Mouse (Mus musculus) MEL (cell line): Measurements from ENCODE around the gene Pde10a. TPM values are rescaled to one million over a fixed set of nuclear protein-coding genes. Genes with fewer than 3 reads are reported as not detected.
A peak's percentile ranks its signal among the peaks of the same experiment; 100 is the strongest.

Source experiments
- DNase-seq: peaks from one replicate; pipeline ENCODE4 v3.0.0; 2011; ENCODE audit warnings: low read depth, low spot score
- H3K27ac ChIP-seq: 2 replicates; pipeline ENCODE4 v1.5.1; 2012; ENCODE audit warnings: low read depth, mild to moderate bottlenecking, control low read depth, low read length, moderate library complexity; ENCODE audit not compliant: control insufficient read depth
- H3K27me3 ChIP-seq, 2 experiments: fragments of 150-350 bp in 1 of 2; sonication (generic) in 1 of 2; 2 replicates each; pipeline ENCODE4 v1.6.1; 2012; ENCODE audit warnings: low read length in 2 of 2, mild to moderate bottlenecking in 2 of 2, improper control_type of control experiment in 1 of 2, moderate library complexity in 1 of 2; ENCODE audit not compliant: insufficient read depth in 2 of 2, control insufficient read depth in 1 of 2
- H3K36me3 ChIP-seq, 2 experiments: 2 replicates each; pipeline ENCODE4 v1.6.1; 2012 to 2014; ENCODE audit warnings: low read length in 2 of 2, improper control_type of control experiment in 1 of 2, inconsistent platforms in 1 of 2, mild to moderate bottlenecking in 1 of 2; ENCODE audit not compliant: insufficient read depth in 2 of 2, control insufficient read depth in 1 of 2
- H3K4me1 ChIP-seq, 2 experiments: fragments of 150-350 bp in 1 of 2; sonication (generic) in 1 of 2; 2 replicates each; pipeline ENCODE4 v1.6.1; 2012; ENCODE audit warnings: low read length in 2 of 2, improper control_type of control experiment in 1 of 2, mild to moderate bottlenecking in 1 of 2; ENCODE audit not compliant: insufficient read depth in 2 of 2, control insufficient read depth in 1 of 2
- H3K4me3 ChIP-seq, 2 experiments: fragments of 150-350 bp in 1 of 2; sonication (generic) in 1 of 2; 2 replicates each; pipeline ENCODE4 v1.5.1; 2012; ENCODE audit warnings: low read depth in 2 of 2, low read length in 2 of 2, mild to moderate bottlenecking in 2 of 2, moderate library complexity in 2 of 2, control low read depth in 1 of 2, improper control_type of control experiment in 1 of 2; ENCODE audit not compliant: control insufficient read depth in 1 of 2, insufficient read depth in 1 of 2
- H3K79me2 ChIP-seq: 2 replicates; pipeline ENCODE4 v1.6.1; 2012; ENCODE audit warnings: mild to moderate bottlenecking, low read length, moderate library complexity; ENCODE audit not compliant: control insufficient read depth, poor library complexity, insufficient read depth
- H3K9ac ChIP-seq: 2 replicates; pipeline ENCODE4 v1.6.1; 2012; ENCODE audit warnings: low read depth, mild to moderate bottlenecking, control low read depth, low read length, moderate library complexity; ENCODE audit not compliant: control insufficient read depth, poor library complexity, severe bottlenecking
- H3K9me3 ChIP-seq: fragments of 150-350 bp; sonication (generic); replicated peaks from 2 replicates; pipeline ENCODE4 v1.6.1; 2012; ENCODE audit warnings: mild to moderate bottlenecking, low read length, improper control_type of control experiment, moderate library complexity; ENCODE audit not compliant: insufficient read depth
- BHLHE40 ChIP-seq: IDR thresholded peaks from 2 replicates; pipeline ENCODE4 v1.6.1; 2012; ENCODE audit warnings: low read depth, mild to moderate bottlenecking, inconsistent platforms, low read length, improper control_type of control experiment, borderline replicate concordance
- CHD1 ChIP-seq: IDR thresholded peaks from 2 replicates; pipeline ENCODE4 v1.6.1; 2012; ENCODE audit warnings: low read depth, mild to moderate bottlenecking, inconsistent platforms, low read length, improper control_type of control experiment
- CTCF ChIP-seq, 3 experiments: IDR thresholded peaks in 2 of 3; conservative IDR thresholded peaks in 1 of 3; 2 replicates each; pipeline ENCODE4 v1.5.1; 2011 to 2012; ENCODE audit warnings: low read length in 3 of 3, low read depth in 2 of 3, mild to moderate bottlenecking in 2 of 3, improper control_type of control experiment in 1 of 3, inconsistent platforms in 1 of 3, mixed read lengths in 1 of 3, moderate library complexity in 1 of 3; ENCODE audit not compliant: control insufficient read depth in 1 of 3, insufficient read depth in 1 of 3, poor library complexity in 1 of 3, severe bottlenecking in 1 of 3
- E2F4 ChIP-seq: IDR thresholded peaks from 2 replicates; pipeline ENCODE4 v1.6.1; 2011; ENCODE audit warnings: low read depth, low read length, improper control_type of control experiment, borderline replicate concordance
- ELF1 ChIP-seq: IDR thresholded peaks from 2 replicates; pipeline ENCODE4 v1.6.1; 2014; ENCODE audit warnings: low read depth, mild to moderate bottlenecking, inconsistent platforms, low read length, improper control_type of control experiment, moderate library complexity
- ETS1 ChIP-seq: IDR thresholded peaks from 2 replicates; pipeline ENCODE4 v1.6.1; 2012; ENCODE audit warnings: low read depth, mild to moderate bottlenecking, inconsistent platforms, low read length, improper control_type of control experiment, moderate library complexity
- GABPA ChIP-seq: IDR thresholded peaks from 2 replicates; pipeline ENCODE4 v1.6.1; 2012; ENCODE audit warnings: low read depth, mild to moderate bottlenecking, inconsistent platforms, low read length, improper control_type of control experiment, moderate library complexity
- GATA1 ChIP-seq: IDR thresholded peaks from 2 replicates; pipeline ENCODE4 v1.6.1; 2011; ENCODE audit warnings: low read depth, low read length, improper control_type of control experiment
- KAT2A ChIP-seq: conservative IDR thresholded peaks from 2 replicates; pipeline ENCODE4 v1.6.1; 2012; ENCODE audit warnings: low read depth, low read length, improper control_type of control experiment, inconsistent platforms
- MAZ ChIP-seq: IDR thresholded peaks from 2 replicates; pipeline ENCODE4 v1.6.1; 2012; ENCODE audit warnings: low read depth, mild to moderate bottlenecking, inconsistent platforms, low read length, improper control_type of control experiment
- MXI1 ChIP-seq: IDR thresholded peaks from 2 replicates; pipeline ENCODE4 v1.6.1; 2011; ENCODE audit warnings: mild to moderate bottlenecking, low read depth, low read length, improper control_type of control experiment
- MYB ChIP-seq: IDR thresholded peaks from 2 replicates; pipeline ENCODE4 v1.6.1; 2011; ENCODE audit warnings: mild to moderate bottlenecking, low read depth, low read length, improper control_type of control experiment
- NRF1 ChIP-seq: IDR thresholded peaks from 2 replicates; pipeline ENCODE4 v1.6.1; 2014; ENCODE audit warnings: low read depth, mild to moderate bottlenecking, inconsistent platforms, low read length, improper control_type of control experiment, moderate library complexity; ENCODE audit not compliant: poor library complexity, insufficient read depth, severe bottlenecking
- POLR2A ChIP-seq, 2 experiments: IDR thresholded peaks; 2 replicates each; pipeline ENCODE4 v1.6.1; 2011 to 2012; ENCODE audit warnings: low read length in 2 of 2, mild to moderate bottlenecking in 2 of 2, control low read depth in 1 of 2, improper control_type of control experiment in 1 of 2, low read depth in 1 of 2, moderate library complexity in 1 of 2; ENCODE audit not compliant: control insufficient read depth in 1 of 2, insufficient read depth in 1 of 2, poor library complexity in 1 of 2
- POLR2AphosphoS2 ChIP-seq: IDR thresholded peaks from 2 replicates; pipeline ENCODE4 v1.6.1; 2011; ENCODE audit warnings: low read length, improper control_type of control experiment
- RCOR1 ChIP-seq: IDR thresholded peaks from 2 replicates; pipeline ENCODE4 v1.6.1; 2012; ENCODE audit warnings: low read depth, mild to moderate bottlenecking, inconsistent platforms, low read length, improper control_type of control experiment
- TAL1 ChIP-seq: IDR thresholded peaks from 2 replicates; pipeline ENCODE4 v1.6.1; 2012; ENCODE audit warnings: mild to moderate bottlenecking, inconsistent platforms, low read length, moderate library complexity, mixed read lengths
- TBP ChIP-seq: IDR thresholded peaks from 2 replicates; pipeline ENCODE4 v1.8.0; 2011; ENCODE audit warnings: low read depth, low read length, improper control_type of control experiment
- UBTF ChIP-seq: IDR thresholded peaks from 2 replicates; pipeline ENCODE4 v1.6.1; 2012; ENCODE audit warnings: low read depth, mild to moderate bottlenecking, inconsistent platforms, low read length, improper control_type of control experiment, moderate library complexity, borderline replicate concordance; ENCODE audit not compliant: insufficient read depth
- ZC3H11A ChIP-seq: IDR thresholded peaks from 2 replicates; pipeline ENCODE4 v1.6.1; 2012; ENCODE audit warnings: low read depth, mild to moderate bottlenecking, inconsistent platforms, low read length, improper control_type of control experiment
- ZKSCAN1 ChIP-seq: IDR thresholded peaks from 2 replicates; pipeline ENCODE4 v1.6.1; 2012; ENCODE audit warnings: low read depth, mild to moderate bottlenecking, inconsistent platforms, low read length, improper control_type of control experiment, moderate library complexity
- ZMIZ1 ChIP-seq: IDR thresholded peaks from 2 replicates; pipeline ENCODE4 v1.6.1; 2012; ENCODE audit warnings: low read depth, mild to moderate bottlenecking, inconsistent platforms, low read length, improper control_type of control experiment, moderate library complexity
- polyA plus RNA-seq, 2 experiments: library from polyadenylated mRNA; stranded (reverse) in 1 of 2; unstranded in 1 of 2; fragments of >175 nt in 1 of 2; fragments of >200 nt in 1 of 2; gene quantifications; 2 replicates each; pipeline versions ENCODE4 v1.2.1 to v1.2.4; 2012; ENCODE audit warnings: low replicate concordance in 2 of 2, low read depth in 1 of 2; ENCODE audit not compliant: insufficient read length in 2 of 2, insufficient read depth in 1 of 2, missing spikeins in 1 of 2
- total RNA-seq: library from RNA; depleted of rRNA; stranded (reverse); fragments of 300-350 nt; gene quantifications from 2 replicates; pipeline ENCODE4 v1.2.3, GENCODE M21; 2012

The Pde10a gene
- total and polyA plus RNA-seq, 3 experiments = 3.1 to 6.9 TPM; not detected in 1

- DNase-seq = peak; percentile 11
- no peaks in the 10 kb centered on the region for H3K27me3 ChIP-seq
- TF ChIP-seq MXI1 (no peak), E2F4 (no peak), ZC3H11A (no peak), MAZ (no peak), POLR2A (IDR thresholded peaks at IDR 0.05; ENCODE audit: control insufficient read depth in 1 of 2, insufficient read depth in 1 of 2, low read depth in 1 of 2, low read length in 2 of 2, poor library complexity in 1 of 2) (no peak), ZKSCAN1 (no peak), CTCF (IDR thresholded peaks at IDR 0.05 in 2 of 3, conservative IDR thresholded peaks at IDR 0.05 in 1 of 3; ENCODE audit: control insufficient read depth in 1 of 3, insufficient read depth in 1 of 3, low read depth in 2 of 3, low read length in 3 of 3, poor library complexity in 1 of 3, severe bottlenecking in 1 of 3) (no peak), KAT2A (no peak), ETS1 (no peak), NRF1 (no peak), GABPA (no peak), RCOR1 (no peak), POLR2AphosphoS2 (no peak), UBTF (no peak), TAL1 (no peak), BHLHE40 (no peak), ZMIZ1 (no peak), TBP (no peak)
- TF ChIP-seq, all 39 proteins: peak for 0
- Histone ChIP-seq H3K79me2 (no peaks in the 10 kb centered on the region), H3K9ac (no peak overlapping the region), H3K36me3 (no peaks in the 10 kb centered on the region), H3K4me3 (no peak overlapping the region), H3K4me1 (no peaks in the 10 kb centered on the region), H3K9me3 (no peaks in the 10 kb centered on the region), H3K27ac (no peak overlapping the region)
Observed at GRCm38 (mm10) chr17:8986551-8986950, 461.4 kb downstream of the Pde10a start.

- Histone ChIP-seq H3K4me1 (no peaks in the 10 kb centered on the region), H3K27ac (no peak overlapping the region), H3K4me3 (no peak overlapping the region), H3K27me3 (no peaks in the 10 kb centered on the region), H3K79me2 (no peaks in the 10 kb centered on the region), H3K9ac (no peak overlapping the region), H3K36me3 (no peaks in the 10 kb centered on the region), H3K9me3 (no peaks in the 10 kb centered on the region)
- no peak for DNase-seq
- TF ChIP-seq ELF1 (no peak), UBTF (no peak), MYB (no peak), ETS1 (no peak), KAT2A (no peak), MXI1 (no peak), TAL1 (no peak), E2F4 (no peak), CTCF (IDR thresholded peaks at IDR 0.05 in 2 of 3, conservative IDR thresholded peaks at IDR 0.05 in 1 of 3; ENCODE audit: control insufficient read depth in 1 of 3, insufficient read depth in 1 of 3, low read depth in 2 of 3, low read length in 3 of 3, poor library complexity in 1 of 3, severe bottlenecking in 1 of 3) (no peak), ZKSCAN1 (no peak), CHD1 (no peak), GATA1 (no peak)
Observed at GRCm38 (mm10) chr17:8987369-8987768, 462.2 kb downstream of the Pde10a start.
